Mouse (Mus musculus): Measurements from ENCODE around the gene Cenph. TPM values are rescaled to one million over a fixed set of nuclear protein-coding genes. Genes with fewer than 3 reads are reported as not detected.
"Not testable (repeated sequence)": the region's sequence is repeated elsewhere in the genome, so short reads cannot be mapped to it uniquely, and the experiment has no call there.

Cenph gene
- polyA plus RNA-seq, 1 experiment from 2014 or later, result 23.3 TPM

DNA sequence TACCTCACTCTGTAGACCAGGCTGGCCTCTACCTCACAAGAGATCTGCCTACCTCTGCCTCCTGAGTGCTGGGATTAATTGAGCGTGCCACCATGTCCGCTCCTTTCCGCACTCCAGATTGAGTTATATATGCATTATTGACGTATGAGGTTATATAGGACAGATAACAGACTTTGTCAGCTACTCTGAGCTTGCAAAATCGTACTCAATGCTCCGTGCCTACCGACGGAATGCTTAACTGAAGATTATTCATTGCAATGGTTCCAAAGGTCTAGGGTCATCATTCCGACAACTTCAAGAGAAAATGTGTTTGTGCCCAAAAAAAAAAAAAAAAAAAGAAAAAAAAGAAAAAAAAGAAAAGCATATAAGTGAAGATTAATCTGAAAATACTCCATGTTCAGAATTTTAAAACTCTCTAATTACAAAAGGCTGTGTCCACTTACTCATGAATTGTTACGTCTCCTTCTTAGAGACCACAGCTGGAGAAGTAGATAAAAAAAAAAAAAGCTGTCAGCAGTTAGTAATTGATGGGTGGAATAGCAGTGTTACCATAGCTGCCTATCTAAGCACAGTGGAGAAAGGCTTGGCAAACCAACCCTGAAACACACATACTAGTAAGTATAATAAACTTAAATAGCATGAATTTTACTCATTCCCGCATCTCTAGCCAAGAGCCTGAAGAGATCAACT, 32.2 kb downstream of the Cenph start:
- Histone ChIP-seq H3K27me3 (replicated peaks; ENCODE audit: control insufficient read depth, insufficient read depth, low read length) (no peaks in the 10 kb centered on the region), H3K9ac (ENCODE audit: low read depth, low read length) (peak overlapping the region; percentile 84), H3K4me1 (ENCODE audit: control insufficient read depth, insufficient read depth, low read length) (peaks cover 5% of the 10 kb centered on the region; the same call in 1 of the 2 replicates), H3K27ac (replicated peaks; ENCODE audit: low read depth, low read length) (peak overlapping the region; percentile 93), H3K9me3 (ENCODE audit: control insufficient read depth, low read length) (no peaks in the 10 kb centered on the region), H3K4me2 (ENCODE audit: low read depth, low read length) (peak overlapping the region; percentile 70), H3K4me3 (ENCODE audit: low read depth, low read length) (peak overlapping the region; percentile 78), H3K36me3 (ENCODE audit: control insufficient read depth, insufficient read depth, low read length) (no peaks in the 10 kb centered on the region; the same call in 1 of the 2 replicates)
- ATAC-seq (ENCODE audit: low read depth) (peak; percentile 30; the same call in 1 of the 2 replicates), DNase-seq (ENCODE audit: low spot score) (no peak)
- 68% methylated on average over 11 of the region's 11 CpGs for WGBS

- Histone ChIP-seq H3K9ac (ENCODE audit: low read depth, low read length) (no peak overlapping the region), H3K4me1 (ENCODE audit: control insufficient read depth, insufficient read depth, low read length) (peaks cover 5% of the 10 kb centered on the region; the same call in 1 of the 2 replicates), H3K4me2 (ENCODE audit: low read depth, low read length) (no peak overlapping the region), H3K4me3 (ENCODE audit: low read depth, low read length) (no peak overlapping the region), H3K36me3 (ENCODE audit: control insufficient read depth, insufficient read depth, low read length) (peaks cover 6% of the 10 kb centered on the region; the same call in 1 of the 2 replicates), H3K27ac (replicated peaks; ENCODE audit: low read depth, low read length) (no peak overlapping the region), H3K9me3 (ENCODE audit: control insufficient read depth, low read length) (no peaks in the 10 kb centered on the region), H3K27me3 (replicated peaks; ENCODE audit: control insufficient read depth, insufficient read depth, low read length) (no peaks in the 10 kb centered on the region)
- no peak for ATAC-seq (ENCODE audit: low read depth)
- 90% methylated on average over 5 of the region's 5 CpGs for WGBS
- no peak for DNase-seq (ENCODE audit: low spot score)
Observed at GRCm38 (mm10) chr13:100742831-100743230, 32.9 kb downstream of the Cenph start.

DNA sequence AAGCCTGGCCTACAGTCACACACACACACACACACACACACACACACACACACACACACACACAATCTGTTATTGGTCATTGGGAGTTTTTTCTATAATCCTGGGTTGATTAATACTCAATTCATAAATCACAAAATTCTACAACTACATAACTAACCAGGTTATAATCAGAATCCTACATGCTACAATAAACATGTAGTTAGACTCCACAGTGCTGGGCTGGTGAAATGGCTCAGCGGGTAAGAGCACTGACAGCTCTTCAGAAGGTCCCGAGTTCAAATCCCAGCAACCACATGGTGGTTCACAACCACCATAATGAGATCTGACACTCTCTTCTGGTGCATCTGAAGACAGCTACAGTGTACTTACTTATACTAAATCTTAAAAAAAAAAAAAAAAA, 42.9 kb downstream of the Cenph start:
- Histone ChIP-seq H3K9ac (ENCODE audit: low read depth, low read length) (no peak overlapping the region), H3K4me2 (ENCODE audit: low read depth, low read length) (no peak overlapping the region), H3K36me3 (ENCODE audit: control insufficient read depth, insufficient read depth, low read length) (peaks cover 23% of the 10 kb centered on the region), H3K4me1 (ENCODE audit: control insufficient read depth, insufficient read depth, low read length) (peaks cover 7% of the 10 kb centered on the region), H3K27ac (replicated peaks; ENCODE audit: low read depth, low read length) (no peak overlapping the region), H3K27me3 (replicated peaks; ENCODE audit: control insufficient read depth, insufficient read depth, low read length) (no peaks in the 10 kb centered on the region), H3K9me3 (ENCODE audit: control insufficient read depth, low read length) (no peaks in the 10 kb centered on the region), H3K4me3 (ENCODE audit: low read depth, low read length) (no peak overlapping the region)
- DNase-seq (ENCODE audit: low spot score), result no peak
- ATAC-seq (ENCODE audit: low read depth), result no peak
- WGBS, result 96% methylated on average over 2 of the region's 2 CpGs

GRCm38 (mm10) chr13:100731462-100732046, 44.1 kb downstream of the Cenph start:
- DNase-seq (ENCODE audit: low spot score); H3K27me3 ChIP-seq (replicated peaks; ENCODE audit: control insufficient read depth, insufficient read depth, low read length); ATAC-seq (ENCODE audit: low read depth); H3K9ac ChIP-seq (ENCODE audit: low read depth, low read length); H3K4me1 ChIP-seq (ENCODE audit: control insufficient read depth, insufficient read depth, low read length); H3K9me3 ChIP-seq (ENCODE audit: control insufficient read depth, low read length): not testable (repeated sequence)
- 87% methylated on average over 5 of the region's 6 CpGs for WGBS
- Histone ChIP-seq H3K4me2 (ENCODE audit: low read depth, low read length) (peak overlapping the region; percentile 76; the same call in 1 of the 2 replicates), H3K36me3 (ENCODE audit: control insufficient read depth, insufficient read depth, low read length) (peaks cover 24% of the 10 kb centered on the region), H3K4me3 (ENCODE audit: low read depth, low read length) (peak overlapping the region; percentile 87; the same call in 1 of the 2 replicates), H3K27ac (replicated peaks; ENCODE audit: low read depth, low read length) (peak overlapping the region; percentile 95)

GRCm38 (mm10) chr13:100730861-100731176, 44.9 kb downstream of the Cenph start, which contains the start of gene Cdk7:
Gene Cdk7 (minus strand): TSS chr13:100730939.
- peak within 1 kb of the TSS; percentile 94 for H3K9ac ChIP-seq (ENCODE audit: low read depth, low read length)
- H3K36me3 ChIP-seq (ENCODE audit: control insufficient read depth, insufficient read depth, low read length), result peaks cover 24% of the 10 kb centered on the region
- peaks cover 7% of the 10 kb centered on the region for H3K4me1 ChIP-seq (ENCODE audit: control insufficient read depth, insufficient read depth, low read length)
- H3K9me3 ChIP-seq (ENCODE audit: control insufficient read depth, low read length), result no peaks in the 10 kb centered on the region
- ATAC-seq (ENCODE audit: low read depth), result peak; percentile 99
- no peaks in the 10 kb centered on the region for H3K27me3 ChIP-seq (replicated peaks; ENCODE audit: control insufficient read depth, insufficient read depth, low read length)
- WGBS, result 0% methylated on average over 19 of the region's 19 CpGs
- H3K4me3 ChIP-seq (ENCODE audit: low read depth, low read length), result peak within 1 kb of the TSS; percentile 87
- H3K27ac ChIP-seq (replicated peaks; ENCODE audit: low read depth, low read length), result peak within 1 kb of the TSS; percentile 95
- peak; percentile 98 for DNase-seq (ENCODE audit: low spot score)
- peak within 1 kb of the TSS; percentile 76 for H3K4me2 ChIP-seq (ENCODE audit: low read depth, low read length)

DNA sequence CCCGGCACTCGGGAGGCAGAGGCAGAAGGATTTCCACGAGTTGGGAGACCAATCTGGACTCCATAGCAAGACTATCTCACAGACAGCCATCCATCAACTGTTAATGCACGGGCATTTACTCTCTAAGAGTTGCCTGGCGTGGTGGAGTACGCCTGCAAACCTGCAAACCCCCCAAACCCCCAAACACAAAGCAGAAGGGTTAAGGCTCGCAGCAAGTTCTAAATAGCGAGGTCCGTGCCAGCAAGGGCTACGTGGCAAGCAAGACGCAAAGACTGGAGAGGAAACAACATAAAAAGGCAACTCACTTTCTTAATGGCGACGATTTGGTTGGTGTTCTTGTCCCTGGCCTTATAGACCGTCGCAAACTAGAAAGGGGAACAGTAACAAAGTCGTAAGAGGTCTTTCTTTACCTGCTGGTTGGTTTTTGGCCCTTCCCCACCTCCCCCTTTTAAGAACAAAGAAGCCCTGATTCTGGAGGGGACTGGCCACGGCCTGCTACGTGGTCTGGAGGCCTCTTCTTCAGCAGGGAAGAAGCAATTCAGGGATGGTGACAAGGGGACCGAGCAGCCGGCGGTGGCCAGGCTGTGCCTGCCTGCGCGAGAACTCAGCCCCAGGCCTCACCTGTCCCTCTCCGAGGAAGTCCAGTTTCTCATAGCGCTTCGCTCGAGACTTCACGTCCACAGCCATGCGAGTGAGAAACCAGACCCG, 45.4 kb downstream of the Cenph start:
- H3K27me3 ChIP-seq (replicated peaks; ENCODE audit: control insufficient read depth, insufficient read depth, low read length), result no peaks in the 10 kb centered on the region
- H3K9me3 ChIP-seq (ENCODE audit: control insufficient read depth, low read length), result no peaks in the 10 kb centered on the region
- H3K9ac ChIP-seq (ENCODE audit: low read depth, low read length), result peak overlapping the region; percentile 94
- WGBS, result under 1% methylated on average over 29 of the region's 30 CpGs
- peak overlapping the region; percentile 95 for H3K27ac ChIP-seq (replicated peaks; ENCODE audit: low read depth, low read length)
- H3K4me3 ChIP-seq (ENCODE audit: low read depth, low read length), result peak overlapping the region; percentile 87
- peaks cover 7% of the 10 kb centered on the region for H3K4me1 ChIP-seq (ENCODE audit: control insufficient read depth, insufficient read depth, low read length)
- peak overlapping the region; percentile 76 for H3K4me2 ChIP-seq (ENCODE audit: low read depth, low read length)
- peaks cover 24% of the 10 kb centered on the region for H3K36me3 ChIP-seq (ENCODE audit: control insufficient read depth, insufficient read depth, low read length)
- no peak for DNase-seq (ENCODE audit: low spot score)
- ATAC-seq (ENCODE audit: low read depth), result no peak

DNA sequence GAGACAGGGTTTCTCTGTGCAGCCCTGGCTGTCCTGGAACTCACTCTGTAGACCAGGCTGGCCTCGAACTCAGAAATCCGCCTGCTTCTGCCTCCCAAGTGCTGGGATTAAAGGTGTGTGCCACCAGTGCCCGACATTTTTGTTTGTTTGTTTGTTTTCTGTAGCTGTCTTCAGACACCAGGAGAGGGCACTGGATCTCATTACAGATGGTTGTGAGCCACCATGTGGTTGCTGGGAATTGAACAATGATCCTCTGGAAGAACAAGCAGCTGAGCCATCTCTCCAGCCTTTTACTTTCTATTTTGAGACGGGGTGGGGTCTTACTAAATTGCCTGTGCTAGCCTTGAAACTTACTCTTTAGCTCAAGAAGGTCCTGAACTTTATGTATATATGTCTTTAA, 47.2 kb downstream of the Cenph start:
- not testable (repeated sequence) for DNase-seq (ENCODE audit: low spot score); H3K4me2 ChIP-seq (ENCODE audit: low read depth, low read length); H3K4me1 ChIP-seq (ENCODE audit: control insufficient read depth, insufficient read depth, low read length); ATAC-seq (ENCODE audit: low read depth); H3K9me3 ChIP-seq (ENCODE audit: control insufficient read depth, low read length); H3K27ac ChIP-seq (replicated peaks; ENCODE audit: low read depth, low read length); H3K9ac ChIP-seq (ENCODE audit: low read depth, low read length); H3K27me3 ChIP-seq (replicated peaks; ENCODE audit: control insufficient read depth, insufficient read depth, low read length); H3K4me3 ChIP-seq (ENCODE audit: low read depth, low read length)
- 89% methylated on average over 4 of the region's 4 CpGs for WGBS
- H3K36me3 ChIP-seq (ENCODE audit: control insufficient read depth, insufficient read depth, low read length), result peaks cover 24% of the 10 kb centered on the region

DNA sequence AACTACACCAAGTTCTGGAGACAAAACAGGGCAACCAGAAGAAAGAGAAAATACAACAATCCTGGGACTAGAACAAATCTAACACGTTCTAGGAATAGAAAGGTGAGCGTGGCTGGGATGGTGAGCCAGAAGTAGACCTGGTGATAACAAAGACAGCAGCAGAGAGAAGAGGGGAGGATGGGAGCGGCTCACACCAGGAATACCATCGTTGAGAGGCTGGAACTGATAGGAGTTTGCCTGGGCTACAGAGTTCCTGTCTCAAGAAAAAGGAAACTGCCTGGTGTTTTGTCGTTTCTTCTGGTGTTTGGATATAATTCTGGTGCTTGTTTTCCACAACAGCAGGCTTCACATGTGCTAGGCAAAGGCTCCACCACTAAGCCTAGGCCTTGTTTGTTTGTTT, 47.6 kb downstream of the Cenph start:
- DNase-seq (ENCODE audit: low spot score) (no peak), ATAC-seq (ENCODE audit: low read depth) (no peak)
- H3K9ac ChIP-seq (ENCODE audit: low read depth, low read length), result no peak overlapping the region
- no peaks in the 10 kb centered on the region for H3K27me3 ChIP-seq (replicated peaks; ENCODE audit: control insufficient read depth, insufficient read depth, low read length)
- no peak overlapping the region for H3K27ac ChIP-seq (replicated peaks; ENCODE audit: low read depth, low read length)
- no peaks in the 10 kb centered on the region for H3K9me3 ChIP-seq (ENCODE audit: control insufficient read depth, low read length)
- no peak overlapping the region for H3K4me2 ChIP-seq (ENCODE audit: low read depth, low read length)
- WGBS, result 90% methylated on average over 5 of the region's 5 CpGs
- peaks cover 24% of the 10 kb centered on the region for H3K36me3 ChIP-seq (ENCODE audit: control insufficient read depth, insufficient read depth, low read length)
- peaks cover 7% of the 10 kb centered on the region for H3K4me1 ChIP-seq (ENCODE audit: control insufficient read depth, insufficient read depth, low read length)
- H3K4me3 ChIP-seq (ENCODE audit: low read depth, low read length), result no peak overlapping the region

Measured in embryonic facial prominence, embryonic 14.5 days (tissue).